Mouse (Mus musculus) bone marrow macrophage, adult 2 months (primary cell): Measurements from ENCODE around the gene Gm49342.

Experiments
- CTCF ChIP-seq: IDR thresholded peaks from 2 replicates; pipeline ENCODE4 v1.5.1; 2012; ENCODE audit warnings: low read depth, mild to moderate bottlenecking, low read length, moderate library complexity
- POLR2A ChIP-seq: IDR thresholded peaks from 2 replicates; pipeline ENCODE4 v1.6.1; 2012; ENCODE audit warnings: mild to moderate bottlenecking, low read depth, low read length, borderline replicate concordance

DNA sequence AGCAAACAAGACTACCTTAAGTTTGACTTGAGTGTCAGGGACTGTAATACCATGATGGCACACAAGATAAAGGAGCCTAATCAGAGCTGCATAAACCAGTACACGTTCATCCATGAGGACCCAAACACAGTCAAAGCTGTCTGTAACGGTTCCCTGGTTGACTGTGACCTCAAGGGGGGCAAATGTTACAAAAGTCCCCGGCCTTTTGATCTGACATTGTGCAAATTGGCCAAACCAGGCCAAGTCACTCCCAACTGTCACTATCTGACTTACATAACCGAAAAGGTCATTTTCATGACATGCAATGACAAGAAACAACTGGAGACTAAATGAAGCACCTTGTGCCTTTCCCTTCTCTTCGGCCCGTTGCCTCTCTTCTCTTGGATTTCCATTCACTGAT, 65.3 kb downstream of the Gm49342 start:
- TF ChIP-seq CTCF (no peak), POLR2A (no peak)
